Mouse (Mus musculus): ENCODE measurements around the gene Gata2. TPM values are rescaled to one million over a fixed set of nuclear protein-coding genes. Genes with fewer than 3 reads are reported as not detected.

Gene Gata2
- total RNA-seq, 2 experiments from 2014 or later: 11.3 to 21.4 TPM

- ATAC-seq (ENCODE audit: poor library complexity, severe bottlenecking): no peak
These were observed 12.2 kb downstream of the Gata2 start for GRCm38 (mm10) chr6:88205937-88206336.

- peak; percentile 35; the same call in 1 of the 2 replicates for ATAC-seq (ENCODE audit: poor library complexity, severe bottlenecking)
These were observed 12.9 kb downstream of the Gata2 start for GRCm38 (mm10) chr6:88206566-88206965.

- ATAC-seq (ENCODE audit: poor library complexity, severe bottlenecking): no peak
These were observed 13.8 kb downstream of the Gata2 start for GRCm38 (mm10) chr6:88207403-88208033.

DNA sequence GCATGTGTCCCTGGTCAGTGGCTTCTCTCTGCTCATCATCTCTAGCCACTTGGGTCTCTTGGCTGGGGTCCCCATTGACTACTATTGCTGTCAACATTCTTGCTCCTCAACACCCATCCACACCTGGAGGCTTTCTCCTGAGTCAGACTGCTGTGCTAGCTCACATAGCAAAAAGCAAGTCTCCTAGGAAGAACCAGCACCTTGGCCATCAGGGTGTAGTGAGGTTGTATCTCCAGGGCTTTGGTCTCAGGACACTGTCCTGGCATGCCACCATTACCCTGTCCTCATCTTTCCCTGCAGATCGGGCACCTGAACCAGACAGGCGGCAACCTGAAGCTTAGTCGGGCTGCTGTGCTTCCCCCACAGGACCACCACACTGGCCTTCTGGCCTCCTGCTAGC is 14.6 kb downstream of the Gata2 start:
- ATAC-seq (ENCODE audit: poor library complexity, severe bottlenecking): no peak

GRCm38 (mm10) chr6:88209453-88209852 is 15.8 kb downstream of the Gata2 start:
- ATAC-seq (ENCODE audit: poor library complexity, severe bottlenecking): no peak

DNA sequence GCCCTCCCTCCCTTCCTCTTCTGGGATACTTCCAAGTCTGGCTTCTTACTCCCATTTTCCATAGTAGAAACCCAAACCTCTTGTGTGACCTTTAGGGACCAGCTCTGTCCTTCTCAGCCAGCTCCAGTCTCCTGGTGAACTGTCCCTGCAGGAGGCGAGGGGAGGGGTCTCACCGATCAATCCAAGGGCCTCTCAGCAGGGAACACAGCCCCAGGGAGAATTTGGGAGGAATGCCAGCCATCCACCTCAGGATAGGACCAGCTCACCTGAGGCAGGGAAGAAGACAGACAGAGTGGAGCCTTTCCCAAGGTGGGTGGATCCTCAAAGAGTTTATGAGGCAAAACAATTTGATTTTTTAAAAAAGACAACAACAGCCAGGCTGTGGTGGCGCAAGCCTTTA is 16.5 kb downstream of the Gata2 start:
- ATAC-seq (ENCODE audit: poor library complexity, severe bottlenecking): no peak

DNA sequence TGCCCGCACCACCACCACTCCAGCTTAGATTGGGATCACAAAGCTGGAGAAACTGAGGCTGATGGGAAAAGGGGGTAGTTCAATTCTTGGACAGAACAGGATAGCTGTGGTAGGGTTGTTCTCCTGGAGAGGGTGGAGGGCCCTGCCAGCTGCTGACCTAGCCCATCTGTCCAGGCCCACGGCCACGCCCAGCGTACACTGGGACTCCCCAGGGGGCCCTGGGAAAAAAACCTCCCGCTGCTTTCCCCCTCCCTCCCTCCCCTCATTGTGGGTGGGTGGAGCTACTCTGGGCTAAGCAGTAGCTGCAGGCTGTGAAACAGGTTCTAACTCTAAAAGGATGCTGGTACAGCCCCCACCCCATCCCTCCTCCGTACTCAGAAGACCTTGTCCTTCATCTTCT is 22.1 kb downstream of the Gata2 start:
- ATAC-seq (ENCODE audit: poor library complexity, severe bottlenecking): no peak

DNA sequence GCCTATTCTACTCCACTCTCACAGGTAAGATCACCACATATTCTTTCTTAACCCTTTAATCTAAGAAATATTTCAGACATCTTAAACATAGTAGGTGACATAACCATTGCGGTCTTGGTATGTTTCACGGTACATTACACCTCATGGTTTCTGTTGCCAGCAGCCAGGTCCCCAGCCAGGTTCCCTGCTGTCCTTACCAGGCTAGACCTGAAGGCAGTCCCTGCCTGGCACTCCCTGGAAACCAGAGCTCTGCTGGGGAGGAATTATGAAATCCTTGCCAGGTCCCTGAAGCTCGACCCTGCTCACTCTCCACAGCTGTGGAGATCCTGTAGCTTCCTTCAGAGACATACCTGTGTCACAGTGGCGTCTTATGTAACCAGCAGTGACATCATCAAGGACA is 22.5 kb downstream of the Gata2 start:
- no peak for ATAC-seq (ENCODE audit: poor library complexity, severe bottlenecking)

DNA sequence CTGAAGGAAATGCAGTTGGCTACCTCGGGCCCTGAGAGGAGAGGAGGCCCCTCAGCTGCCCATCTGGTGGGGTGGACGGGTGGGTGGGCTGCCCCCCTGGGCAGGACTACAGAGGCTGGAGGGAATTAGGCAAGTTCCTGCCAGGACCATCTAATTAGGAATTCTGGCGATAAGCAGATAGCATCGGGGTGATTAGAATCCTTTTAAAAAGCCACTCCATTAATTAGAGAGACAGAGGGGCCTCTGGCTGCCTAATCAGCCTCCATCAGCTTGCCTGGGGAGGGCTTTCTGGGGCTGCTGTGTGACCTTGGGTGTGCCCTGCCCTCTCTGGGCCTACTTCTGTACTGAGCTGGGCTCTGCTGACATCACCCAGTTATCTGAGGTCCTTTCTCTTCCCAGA is 25.4 kb downstream of the Gata2 start:
- no peak for ATAC-seq (ENCODE audit: poor library complexity, severe bottlenecking)

GRCm38 (mm10) chr6:88221968-88222367 is 28.3 kb downstream of the Gata2 start, which contains the start of gene Dnajb8:
Gene Dnajb8, plus strand, starts transcription at chr6:88222268.
- no peak for ATAC-seq (ENCODE audit: poor library complexity, severe bottlenecking)

DNA sequence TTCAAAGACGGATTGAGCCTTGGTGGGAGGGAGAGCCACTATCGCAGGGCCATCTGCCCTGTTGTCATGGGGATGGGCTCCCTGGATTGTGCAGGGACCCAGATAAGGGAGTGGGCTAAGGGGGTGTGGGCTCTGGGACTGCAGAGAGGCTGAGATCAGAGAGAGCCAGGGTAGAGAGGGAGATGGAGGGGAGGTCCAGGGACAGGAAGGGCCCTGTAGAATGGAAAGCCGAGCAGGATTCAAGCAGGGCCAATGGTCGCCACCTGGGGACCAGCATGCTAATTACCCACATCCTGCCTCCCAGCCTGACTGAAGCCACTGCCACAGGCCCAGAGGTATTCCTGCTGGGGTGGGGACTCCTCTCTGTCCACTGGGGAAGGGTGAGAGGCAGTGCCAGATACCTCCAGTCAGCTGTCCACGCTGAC is 32.9 kb downstream of the Gata2 start:
- ATAC-seq (ENCODE audit: poor library complexity, severe bottlenecking): no peak

DNA sequence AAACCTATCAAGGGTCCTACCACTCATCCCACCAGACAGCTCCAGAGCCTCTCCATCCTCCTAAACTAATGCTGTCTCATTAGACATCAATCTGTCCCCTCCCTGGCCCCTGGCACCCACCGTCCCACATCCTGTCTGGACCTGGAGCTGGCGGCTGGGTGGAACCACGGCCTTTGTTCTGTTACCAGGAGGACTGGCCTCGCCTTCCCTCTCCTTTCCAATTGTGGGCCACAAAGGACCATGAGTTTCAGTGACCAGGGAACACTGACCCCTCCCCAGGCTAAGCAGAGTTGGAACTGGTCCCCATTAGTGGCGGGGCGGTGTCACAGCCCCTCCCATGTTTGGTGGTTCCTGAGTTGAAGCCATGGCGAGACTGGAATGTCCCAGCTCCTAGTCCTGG is 33.8 kb downstream of the Gata2 start:
- no peak for ATAC-seq (ENCODE audit: poor library complexity, severe bottlenecking)

GRCm38 (mm10) chr6:88229221-88229620 is 35.5 kb downstream of the Gata2 start:
- ATAC-seq (ENCODE audit: poor library complexity, severe bottlenecking): peak; percentile 47

GRCm38 (mm10) chr6:88231821-88232220 is 38.1 kb downstream of the Gata2 start:
- no peak for ATAC-seq (ENCODE audit: poor library complexity, severe bottlenecking)

GRCm38 (mm10) chr6:88232221-88232620 is 38.5 kb downstream of the Gata2 start:
- no peak for ATAC-seq (ENCODE audit: poor library complexity, severe bottlenecking)

GRCm38 (mm10) chr6:88233996-88234395 is 40.3 kb downstream of the Gata2 start:
- ATAC-seq (ENCODE audit: poor library complexity, severe bottlenecking): no peak

DNA sequence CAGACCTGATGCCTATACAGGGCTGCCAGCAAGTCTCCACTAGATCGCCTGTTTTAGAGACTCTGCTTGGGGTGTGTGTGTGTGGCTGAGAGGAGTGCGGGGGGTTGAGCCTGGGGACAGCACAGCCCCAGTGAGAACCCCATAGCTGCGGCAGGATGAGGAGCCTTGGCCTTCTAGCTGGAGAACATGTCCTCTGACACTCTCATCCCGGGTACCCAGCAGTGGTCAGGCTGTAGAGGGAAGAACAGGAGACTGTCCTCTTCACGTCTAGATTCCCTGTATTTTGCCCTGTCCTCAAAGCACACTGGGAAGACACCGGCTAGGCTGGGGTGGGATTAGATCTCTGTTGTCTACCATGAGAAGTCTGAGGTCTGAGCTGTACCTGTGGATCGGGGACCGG is 41.8 kb downstream of the Gata2 start:
- no peak for ATAC-seq (ENCODE audit: poor library complexity, severe bottlenecking)

DNA sequence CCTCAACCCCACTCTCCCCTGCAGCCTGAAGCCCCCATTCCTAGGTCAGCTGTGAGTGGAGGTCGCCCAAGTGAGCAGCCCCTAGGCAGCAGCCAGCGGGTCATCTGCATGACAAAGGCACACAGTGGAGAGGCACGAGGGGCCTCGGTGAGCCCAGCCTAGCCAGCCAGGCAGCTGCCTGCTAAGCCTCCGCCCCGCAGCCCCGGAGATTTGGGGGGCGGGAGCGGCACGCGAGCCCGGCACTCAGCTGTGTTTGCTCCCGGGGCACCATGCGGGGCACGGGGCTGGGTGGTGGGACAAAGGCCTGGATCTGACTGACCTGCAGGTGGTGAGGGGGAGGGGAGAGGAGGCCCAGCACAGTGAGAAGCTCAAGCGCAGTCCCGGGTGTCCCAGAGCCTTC is 42.3 kb downstream of the Gata2 start:
- ATAC-seq (ENCODE audit: poor library complexity, severe bottlenecking): no peak

DNA sequence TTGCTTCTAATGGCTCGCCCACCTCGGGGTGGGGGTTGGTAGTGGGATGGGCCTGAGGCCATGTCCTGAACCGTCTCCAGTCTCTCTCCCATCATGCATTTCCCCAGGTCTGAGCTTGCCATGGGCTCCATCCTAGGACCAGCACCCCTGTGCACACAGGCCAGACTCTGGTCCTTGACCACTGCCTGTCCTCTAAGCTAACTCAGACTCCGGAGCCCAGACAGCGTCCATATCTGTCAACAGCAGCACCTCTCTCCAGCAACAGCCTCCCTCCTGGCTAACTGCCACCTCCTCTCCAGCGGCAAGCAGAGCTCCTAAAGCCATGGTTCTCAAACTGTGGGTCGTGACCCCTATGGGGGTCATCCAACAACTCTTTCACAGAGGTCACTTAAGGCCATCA is 42.8 kb downstream of the Gata2 start:
- ATAC-seq (ENCODE audit: poor library complexity, severe bottlenecking): no peak

- ATAC-seq (ENCODE audit: poor library complexity, severe bottlenecking): peak; percentile 90
These were observed 48.9 kb downstream of the Gata2 start for GRCm38 (mm10) chr6:88242604-88243003.

- no peak for ATAC-seq (ENCODE audit: poor library complexity, severe bottlenecking)
These were observed 55.5 kb downstream of the Gata2 start for GRCm38 (mm10) chr6:88249231-88249630.

GRCm38 (mm10) chr6:88251396-88251795 is 57.7 kb downstream of the Gata2 start:
- no peak for ATAC-seq (ENCODE audit: poor library complexity, severe bottlenecking)

DNA sequence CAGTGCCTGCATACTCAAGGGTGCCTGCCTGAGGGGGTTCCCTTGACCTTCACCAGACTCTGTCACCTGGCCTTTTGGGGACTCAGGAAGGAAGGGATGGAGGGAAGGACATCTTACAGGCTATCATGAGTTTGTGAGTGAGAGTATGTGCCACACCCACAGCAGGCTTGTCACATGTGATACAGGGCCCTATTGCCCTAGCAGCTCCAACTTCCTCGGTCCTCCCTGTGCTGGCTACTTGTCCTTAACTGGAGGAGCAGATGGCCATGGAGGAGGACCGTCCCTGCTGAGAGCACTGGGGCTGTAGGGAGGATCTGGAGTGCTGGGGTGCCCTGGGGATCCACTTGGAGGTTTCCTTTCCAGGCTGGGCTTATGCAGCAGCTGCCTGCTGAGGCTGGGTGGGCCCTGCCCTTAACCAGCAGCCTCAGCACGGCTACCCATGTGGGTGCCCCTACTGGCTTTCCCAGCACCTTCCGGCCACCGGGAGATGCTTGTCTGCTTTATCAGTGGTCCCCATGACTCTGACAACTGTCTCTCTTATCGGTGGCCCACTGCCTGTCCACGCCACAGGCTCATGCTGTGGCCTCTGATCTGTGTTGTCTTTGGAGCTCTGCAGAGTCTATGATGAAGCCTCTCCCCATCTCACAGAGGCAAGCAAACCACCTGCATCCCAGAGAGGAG is 58.2 kb downstream of the Gata2 start:
- peak; percentile 66 for ATAC-seq (ENCODE audit: poor library complexity, severe bottlenecking)

All from megakaryocyte, adult 5-6 weeks (primary cell).